Mouse (Mus musculus) heart, adult 2 months (tissue): ENCODE data around the gene Hip1r.

Experiments used
- CTCF ChIP-seq: fragments of 200-600 bp; IDR thresholded peaks from 2 replicates; pipeline ENCODE4 v1.8.1; 2022; ENCODE audit warnings: antibody characterized with exemption, mild to moderate bottlenecking, moderate library complexity
- POLR2A ChIP-seq: fragments of 200-500 bp; IDR thresholded peaks from 2 replicates; pipeline ENCODE4 v1.6.1; 2011; ENCODE audit warnings: mild to moderate bottlenecking, low read depth, low read length, control low read depth; ENCODE audit not compliant: insufficient read depth

- no peak for TF ChIP-seq CTCF
- no peak for TF ChIP-seq POLR2A
Measured at GRCm38 (mm10) chr5:124014180-124014579, 40.8 kb downstream of the Hip1r start.
